Comparison of ENCODE assay signal across 8 mouse cellular contexts in the genomic region with DNA sequence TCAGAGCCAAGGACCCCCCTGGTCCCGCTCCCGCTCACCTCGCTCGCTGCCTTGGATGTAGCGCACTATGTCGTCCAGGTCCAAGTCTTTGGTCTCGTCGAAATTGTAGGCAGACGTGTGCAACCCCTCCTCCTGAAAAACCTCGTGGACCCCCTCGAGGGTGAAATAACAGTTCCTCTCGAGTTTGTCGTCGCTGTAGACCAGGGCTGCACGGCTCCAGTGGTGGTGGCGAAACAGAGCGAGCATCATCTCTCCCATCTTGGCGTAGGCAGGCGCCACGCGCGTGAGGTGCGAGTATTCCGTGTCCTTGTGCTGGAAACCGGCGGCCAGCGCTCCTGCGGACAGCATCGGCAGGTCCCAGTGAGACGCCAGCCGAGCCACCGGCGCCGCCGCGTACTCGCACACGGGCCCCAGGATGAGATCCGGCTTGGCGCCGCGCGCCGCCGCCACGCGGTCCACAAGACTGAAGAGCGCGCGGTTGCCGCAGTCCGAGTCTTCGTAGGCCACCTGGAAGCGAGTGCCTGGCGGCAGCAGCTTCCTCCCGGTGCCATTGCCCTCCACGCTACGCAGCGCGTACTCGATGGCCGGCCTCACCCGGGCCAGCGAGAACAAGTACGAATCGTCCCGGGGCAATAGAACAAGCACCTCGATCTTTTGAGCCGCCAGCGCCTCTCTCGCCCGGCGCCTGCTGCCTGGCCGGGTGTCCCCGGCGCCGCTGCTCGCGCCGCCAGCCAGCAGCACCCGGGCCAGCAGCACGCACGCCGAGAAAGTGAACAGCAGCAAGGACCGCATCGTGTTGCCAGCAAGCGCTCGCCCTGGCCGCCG. TPM values are rescaled to one million over a fixed set of nuclear protein-coding genes. Genes with fewer than 3 reads are reported as not detected.
A peak's percentile ranks its signal among the peaks of the same experiment; 100 is the strongest.
DNase-seq lines count a peak whose midpoint lies in the region; ATAC-seq lines count a peak whose summit lies in the region.

No protein-coding gene starts in this region.

- peak overlapping the region; percentile 94 for H3K4me2 ChIP-seq in forebrain, embryonic 13.5 days
- peak overlapping the region; percentile 91 for H3K4me2 ChIP-seq in hindbrain, embryonic 11.5 days (replicated peaks; ENCODE audit: low read depth, low read length)
- peak overlapping the region; percentile 87 for H3K4me2 ChIP-seq in limb, embryonic 11.5 days (ENCODE audit: low read depth, severe bottlenecking)
- H3K4me2 ChIP-seq in midbrain, embryonic 14.5 days (ENCODE audit: low read length): peak overlapping the region; percentile 98

- WGBS in forebrain, embryonic 13.5 days: under 1% methylated on average over 79 of the region's 90 CpGs
- WGBS in hindbrain, embryonic 11.5 days: 1% methylated on average over 88 of the region's 90 CpGs
- WGBS in limb, embryonic 11.5 days: under 1% methylated on average over 90 of the region's 90 CpGs
- WGBS in midbrain, embryonic 14.5 days: under 1% methylated on average over 90 of the region's 90 CpGs

- H3K4me1 ChIP-seq in forebrain, embryonic 13.5 days: peaks cover 39% of the 10 kb centered on the region
- H3K4me1 ChIP-seq in hindbrain, embryonic 11.5 days (replicated peaks; ENCODE audit: control insufficient read depth, insufficient read depth, low read length): no peaks in the 10 kb centered on the region; the same call in 1 of the 2 replicates
- peaks cover 28% of the 10 kb centered on the region for H3K4me1 ChIP-seq in limb, embryonic 11.5 days (ENCODE audit: control insufficient read depth, insufficient read depth, low read length)
- H3K4me1 ChIP-seq in midbrain, embryonic 14.5 days (ENCODE audit: control insufficient read depth, insufficient read depth, low read length): peaks cover 32% of the 10 kb centered on the region

- peaks cover 75% of the 10 kb centered on the region for H3K27me3 ChIP-seq in forebrain, embryonic 13.5 days
- peaks cover 35% of the 10 kb centered on the region for H3K27me3 ChIP-seq in hindbrain, embryonic 11.5 days (ENCODE audit: control insufficient read depth, insufficient read depth, low read length)
- peaks cover 42% of the 10 kb centered on the region for H3K27me3 ChIP-seq in limb, embryonic 11.5 days (ENCODE audit: control insufficient read depth, insufficient read depth, low read length)
- peaks cover 63% of the 10 kb centered on the region for H3K27me3 ChIP-seq in midbrain, embryonic 14.5 days (ENCODE audit: control insufficient read depth, insufficient read depth, low read length)

- H3K36me3 ChIP-seq in forebrain, embryonic 13.5 days (ENCODE audit: poor library complexity, severe bottlenecking): no peaks in the 10 kb centered on the region
- H3K36me3 ChIP-seq in hindbrain, embryonic 11.5 days (ENCODE audit: control insufficient read depth, insufficient read depth, low read length): no peaks in the 10 kb centered on the region
- H3K36me3 ChIP-seq in limb, embryonic 11.5 days (ENCODE audit: control insufficient read depth, insufficient read depth, low read length): no peaks in the 10 kb centered on the region
- no peaks in the 10 kb centered on the region for H3K36me3 ChIP-seq in midbrain, embryonic 14.5 days (ENCODE audit: control insufficient read depth, insufficient read depth, low read length)

- H3K27ac ChIP-seq in forebrain, embryonic 13.5 days: no peak overlapping the region
- H3K27ac ChIP-seq in hindbrain, embryonic 11.5 days (ENCODE audit: low read depth, low read length): no peak overlapping the region
- no peak overlapping the region for H3K27ac ChIP-seq in limb, embryonic 11.5 days (replicated peaks; ENCODE audit: low read depth, low read length)
- no peak overlapping the region for H3K27ac ChIP-seq in midbrain, embryonic 14.5 days (replicated peaks; ENCODE audit: low read depth, low read length)

- H3K4me3 ChIP-seq in forebrain, embryonic 13.5 days: peak overlapping the region; percentile 46
- peak overlapping the region; percentile 50 for H3K4me3 ChIP-seq in hindbrain, embryonic 11.5 days (ENCODE audit: low read depth, low read length)
- peak overlapping the region; percentile 40 for H3K4me3 ChIP-seq in limb, embryonic 11.5 days (ENCODE audit: low read depth, low read length)
- peak overlapping the region; percentile 55 for H3K4me3 ChIP-seq in midbrain, embryonic 14.5 days (replicated peaks; ENCODE audit: low read depth, low read length)

- H3K9ac ChIP-seq in forebrain, embryonic 13.5 days: peak overlapping the region; percentile 60
- H3K9ac ChIP-seq in hindbrain, embryonic 11.5 days (ENCODE audit: low read depth, low read length): peak overlapping the region; percentile 41; the same call in 1 of the 2 replicates
- peak overlapping the region; percentile 45 for H3K9ac ChIP-seq in limb, embryonic 11.5 days (ENCODE audit: low read length)
- H3K9ac ChIP-seq in midbrain, embryonic 14.5 days (replicated peaks; ENCODE audit: low read length): peak overlapping the region; percentile 51

- peak; percentile 41 for ATAC-seq in forebrain, embryonic 13.5 days
- peak; percentile 47 for ATAC-seq in hindbrain, embryonic 11.5 days (ENCODE audit: low FRiP score)
- no peak; the same call in 1 of the 2 replicates for ATAC-seq in limb, embryonic 11.5 days (ENCODE audit: insufficient number of reproducible peaks, low FRiP score, low TSS enrichment, low read depth)
- ATAC-seq in midbrain, embryonic 14.5 days (ENCODE audit: low FRiP score, low TSS enrichment): peak; percentile 35

- H3K9me3 ChIP-seq in forebrain, embryonic 13.5 days (replicated peaks): no peaks in the 10 kb centered on the region
- no peaks in the 10 kb centered on the region for H3K9me3 ChIP-seq in hindbrain, embryonic 11.5 days (ENCODE audit: control insufficient read depth, low read length)
- no peaks in the 10 kb centered on the region for H3K9me3 ChIP-seq in limb, embryonic 11.5 days (ENCODE audit: control insufficient read depth, low read length)
- no peaks in the 10 kb centered on the region for H3K9me3 ChIP-seq in midbrain, embryonic 14.5 days (ENCODE audit: control insufficient read depth, low read length)

- DNase-seq in CD4-positive helper T cell, adult 2 months (ENCODE audit: low read depth, low spot score): peak; percentile 2
- DNase-seq in ZHBTc4 (ENCODE audit: low read depth, low spot score): peak; percentile 72
- peak; percentile 73 for DNase-seq in hindbrain, embryonic 11.5 days (ENCODE audit: low spot score)
- DNase-seq in limb, embryonic 11.5 days (ENCODE audit: low spot score): no peak
- DNase-seq in midbrain, embryonic 14.5 days: peak; percentile 78
- peak; percentile 51 for DNase-seq in testis, postnatal 10 days (ENCODE audit: low spot score)
- DNase-seq in thymus, adult 18-20 months: no peak

RNA-seq across cellular contexts. Expression of gene Npr3, which starts 2.0 kb away (rescaled TPM):
- polyA plus RNA-seq in forebrain, embryonic 13.5 days (2015; fragmentation: Nextera tagmentation; extraction: Ambion mirVana): 0.59 and 1.6 TPM in 2 replicates
- polyA plus RNA-seq in hindbrain, embryonic 11.5 days (2014; fragmentation: Nextera tagmentation; extraction: Ambion mirVana): 4.2 and 5.3 TPM in 2 replicates
- 1.8 and 2.2 TPM in 2 replicates for polyA plus RNA-seq in limb, embryonic 11.5 days (2014; fragmentation: Nextera tagmentation; extraction: Ambion mirVana)
- 0.34 and 1.1 TPM in 2 replicates for polyA plus RNA-seq in midbrain, embryonic 14.5 days (2014; fragmentation: Nextera tagmentation; extraction: Ambion mirVana)

Comparison
In these comparisons a context has a peak if more than half of its experiments do, and no peak if none do; other contexts are left out.
1. DNase-seq: peak in CD4-positive helper T cell, adult 2 months (single experiment), ZHBTc4 (single experiment), hindbrain, embryonic 11.5 days (single experiment), midbrain, embryonic 14.5 days (single experiment) and testis, postnatal 10 days (single experiment); none in limb, embryonic 11.5 days (single experiment) and thymus, adult 18-20 months (0 of 2).
2. Peak in every context shown above with its lines, with median percentiles within 50 percentile points of each other: H3K4me2 ChIP-seq, H3K4me3 ChIP-seq and H3K9ac ChIP-seq.